Mouse (Mus musculus) thymus, adult 2 months (tissue): ENCODE measurements around the gene Lrrc66. TPM values are rescaled to one million over a fixed set of nuclear protein-coding genes. Genes with fewer than 3 reads are reported as not detected.
"Not testable (repeated sequence)": the region's sequence is repeated elsewhere in the genome, so short reads cannot be mapped to it uniquely, and the experiment has no call there.

Experiments
- DNase-seq: peaks from one replicate; pipeline ENCODE4 v3.0.0; 2021
- H3K27ac ChIP-seq: fragments of 200-500 bp; 2 replicates; pipeline ENCODE4 v1.5.1; 2012; ENCODE audit warnings: low read length, control low read depth; ENCODE audit not compliant: control insufficient read depth, insufficient read depth
- H3K27me3 ChIP-seq: fragments of 200-500 bp; 2 replicates; pipeline ENCODE4 v1.6.1; 2012; ENCODE audit warnings: mild to moderate bottlenecking, low read length, moderate library complexity, mixed read lengths; ENCODE audit not compliant: control insufficient read depth, insufficient read depth
- H3K36me3 ChIP-seq: fragments of 200-500 bp; 2 replicates; pipeline ENCODE4 v1.6.1; 2012; ENCODE audit warnings: mild to moderate bottlenecking, low read length, moderate library complexity; ENCODE audit not compliant: control insufficient read depth, insufficient read depth
- H3K4me1 ChIP-seq: fragments of 200-500 bp; replicated peaks from 2 replicates; pipeline ENCODE4 v1.6.1; 2012; ENCODE audit warnings: low read length; ENCODE audit not compliant: control insufficient read depth, insufficient read depth
- H3K4me3 ChIP-seq: fragments of 200-500 bp; 2 replicates; pipeline ENCODE4 v1.5.1; 2012; ENCODE audit warnings: mild to moderate bottlenecking, low read length, control low read depth, moderate library complexity; ENCODE audit not compliant: control insufficient read depth, insufficient read depth
- CTCF ChIP-seq: fragments of 200-500 bp; IDR thresholded peaks from 2 replicates; pipeline ENCODE4 v1.5.1; 2012; ENCODE audit warnings: mild to moderate bottlenecking, control low read depth, low read length, moderate library complexity, borderline replicate concordance; ENCODE audit not compliant: control insufficient read depth, poor library complexity, insufficient read depth; ENCODE audit errors: extremely low read depth
- POLR2A ChIP-seq: fragments of 200-500 bp; IDR thresholded peaks from 2 replicates; pipeline ENCODE4 v1.6.1; 2012; ENCODE audit warnings: mild to moderate bottlenecking, low read length, control low read depth, moderate library complexity; ENCODE audit not compliant: control insufficient read depth, poor library complexity, insufficient read depth; ENCODE audit errors: extremely low read depth
- WGBS: fragments of 180-500 bp; shearing (Covaris S2); methylation state at CpG from one replicate; pipeline ENCODE4 v1.1.7; 2018; 5-methylcytosine and 5-hydroxymethylcytosine counted together
- polyA plus RNA-seq: library from polyadenylated mRNA; depleted of rRNA; stranded (reverse); fragments of >200 nt; gene quantifications from 2 replicates; pipeline ENCODE4 v1.2.3, GENCODE M21; 2012

Gene Lrrc66
- polyA plus RNA-seq, 1 experiment, result 0.07 TPM

DNA sequence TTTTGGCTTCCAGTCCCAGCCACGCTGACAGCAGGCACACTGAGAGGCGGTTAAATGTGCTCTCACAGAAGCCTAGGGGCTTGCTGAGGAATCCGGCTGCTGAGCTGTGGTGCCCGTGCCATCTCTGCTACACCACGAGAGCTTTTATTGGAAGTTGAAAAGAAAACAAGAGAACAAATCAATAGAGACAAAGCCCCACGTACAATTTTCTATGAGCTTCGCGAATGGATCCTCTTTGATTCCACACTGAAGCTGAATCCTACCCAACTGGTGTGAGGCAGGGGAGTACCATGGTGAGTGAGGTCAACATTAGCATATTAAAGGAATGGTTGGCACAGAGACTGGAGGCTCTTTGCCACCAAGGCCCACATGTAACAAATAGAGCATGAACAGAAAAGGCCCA, 31.0 kb downstream of the Lrrc66 start:
- TF ChIP-seq CTCF, result no peak
- TF ChIP-seq POLR2A, result no peak
- H3K36me3 ChIP-seq, result no peaks in the 10 kb centered on the region
- no peak for DNase-seq
- no peaks in the 10 kb centered on the region for H3K4me1 ChIP-seq
- no peaks in the 10 kb centered on the region for H3K27me3 ChIP-seq
- no peak overlapping the region for H3K27ac ChIP-seq
- 94% methylated on average over 8 of the region's 8 CpGs for WGBS
- H3K4me3 ChIP-seq, result no peak overlapping the region

DNA sequence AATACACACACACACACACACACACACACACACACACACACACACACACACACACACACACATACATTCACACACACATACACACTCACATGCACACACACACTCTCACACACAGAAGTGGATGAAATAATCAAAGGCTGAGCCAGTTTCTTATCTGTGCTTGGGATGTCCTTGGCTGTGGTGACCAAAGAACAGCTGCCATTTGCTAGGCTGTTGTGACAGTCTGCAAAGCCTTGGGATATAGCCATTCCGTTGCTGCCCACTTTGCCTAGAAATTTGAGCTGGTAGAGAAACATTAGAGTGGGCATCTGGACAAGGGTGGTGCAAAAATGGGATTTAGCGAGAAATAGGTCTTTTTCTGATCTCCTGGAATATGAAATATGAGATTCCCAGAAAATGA, 32.3 kb downstream of the Lrrc66 start:
- no peak for DNase-seq
- H3K36me3 ChIP-seq, result no peaks in the 10 kb centered on the region
- TF ChIP-seq POLR2A (no peak), CTCF (no peak)

DNA sequence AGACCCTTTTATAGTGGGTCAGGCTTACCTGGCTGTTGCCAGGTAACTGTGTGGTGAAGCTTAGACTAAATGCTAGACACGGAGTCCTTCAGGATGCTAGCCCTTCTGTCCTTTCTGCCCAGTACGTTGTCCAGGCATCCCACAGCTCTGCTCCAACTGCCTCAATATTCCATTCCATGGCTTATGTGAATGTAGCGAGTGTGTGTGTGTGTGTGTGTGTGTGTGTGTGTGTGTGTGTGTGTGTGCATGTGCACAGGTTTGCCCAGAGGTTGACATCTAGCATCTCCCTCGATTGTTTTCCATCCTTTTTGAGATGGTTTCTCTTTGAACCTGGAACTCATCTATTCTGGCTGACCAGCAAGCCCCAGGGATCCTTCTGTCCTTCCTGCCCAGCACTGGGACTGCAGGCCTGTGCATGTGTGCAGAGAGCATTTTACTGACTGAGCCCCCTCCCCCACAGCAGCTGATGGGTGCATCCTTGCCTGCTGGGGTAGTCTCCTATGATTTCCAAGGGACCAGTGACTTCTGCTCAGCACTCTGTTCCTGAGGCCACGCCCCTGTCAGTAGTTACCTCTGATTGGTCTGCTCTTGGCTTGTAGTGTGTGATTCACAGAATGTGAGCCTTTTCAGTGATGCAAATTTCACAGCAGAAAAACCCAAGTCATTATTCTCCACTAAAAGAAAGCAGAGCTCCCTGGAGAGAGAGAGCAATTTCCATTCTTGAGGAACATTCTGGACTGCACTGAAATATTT, 33.2 kb downstream of the Lrrc66 start:
- H3K27me3 ChIP-seq, result no peaks in the 10 kb centered on the region
- H3K36me3 ChIP-seq, result no peaks in the 10 kb centered on the region
- DNase-seq, result no peak
- H3K4me3 ChIP-seq, result no peak overlapping the region
- no peaks in the 10 kb centered on the region for H3K4me1 ChIP-seq
- H3K27ac ChIP-seq, result no peak overlapping the region
- WGBS, result 84% methylated on average over 5 of the region's 5 CpGs
- TF ChIP-seq POLR2A (no peak), CTCF (no peak)

More for the DNA sequence above, 32.3 kb downstream of the Lrrc66 start:
- Histone ChIP-seq H3K4me1 (no peaks in the 10 kb centered on the region), H3K4me3 (no peak overlapping the region), H3K27ac (no peak overlapping the region), H3K27me3 (no peaks in the 10 kb centered on the region)
- 93% methylated on average over 2 of the region's 2 CpGs for WGBS

DNA sequence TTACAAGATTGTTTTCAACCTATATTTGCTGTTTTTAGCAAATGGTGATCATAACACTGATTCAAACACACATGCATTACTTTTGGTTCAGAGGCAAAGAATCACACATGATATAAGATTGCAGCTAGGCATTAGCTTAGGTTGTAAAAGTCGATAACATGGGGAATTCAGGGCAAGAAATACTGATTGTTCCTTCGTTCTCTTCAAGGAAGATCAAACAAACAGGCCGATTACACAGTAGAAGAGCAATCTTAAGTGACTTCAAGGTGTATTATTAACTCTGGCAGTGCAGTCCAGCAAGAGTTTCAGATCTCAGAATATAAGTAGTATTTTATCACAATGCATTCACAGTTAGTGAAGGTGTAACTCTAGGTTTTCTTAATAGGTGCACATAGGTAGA, 45.2 kb downstream of the Lrrc66 start:
- no peak overlapping the region for H3K27ac ChIP-seq
- no peaks in the 10 kb centered on the region for H3K36me3 ChIP-seq
- TF ChIP-seq POLR2A (no peak), CTCF (no peak)
- no peak overlapping the region for H3K4me3 ChIP-seq
- H3K27me3 ChIP-seq, result no peaks in the 10 kb centered on the region
- no peak for DNase-seq
- H3K4me1 ChIP-seq, result no peaks in the 10 kb centered on the region
- WGBS, result 92% methylated on average over 3 of the region's 3 CpGs

DNA sequence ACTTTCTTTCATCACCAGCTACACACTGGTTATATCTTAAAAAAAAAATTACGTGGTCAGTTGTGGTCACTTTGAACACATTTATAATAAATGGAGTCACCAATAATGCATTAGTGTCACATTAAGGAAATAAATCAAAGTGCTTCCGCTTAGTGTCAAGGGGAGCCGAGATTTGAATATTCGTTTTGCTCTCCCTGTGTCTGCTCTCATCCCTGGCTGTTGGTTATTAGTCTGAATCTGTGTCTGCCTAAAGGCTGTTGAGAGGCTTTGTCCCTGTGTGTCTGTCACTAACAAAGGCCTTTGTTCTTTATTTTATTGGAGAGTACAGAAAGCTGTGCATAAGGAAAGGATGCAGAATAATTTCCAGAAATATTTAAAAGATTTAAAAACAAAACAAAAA, 45.7 kb downstream of the Lrrc66 start:
- no peaks in the 10 kb centered on the region for H3K27me3 ChIP-seq
- no peak overlapping the region for H3K27ac ChIP-seq
- DNase-seq, result no peak
- H3K4me1 ChIP-seq, result no peaks in the 10 kb centered on the region
- no peak for TF ChIP-seq CTCF
- no peak for TF ChIP-seq POLR2A
- WGBS, result 85% methylated on average over 4 of the region's 4 CpGs
- no peaks in the 10 kb centered on the region for H3K36me3 ChIP-seq
- no peak overlapping the region for H3K4me3 ChIP-seq

DNA sequence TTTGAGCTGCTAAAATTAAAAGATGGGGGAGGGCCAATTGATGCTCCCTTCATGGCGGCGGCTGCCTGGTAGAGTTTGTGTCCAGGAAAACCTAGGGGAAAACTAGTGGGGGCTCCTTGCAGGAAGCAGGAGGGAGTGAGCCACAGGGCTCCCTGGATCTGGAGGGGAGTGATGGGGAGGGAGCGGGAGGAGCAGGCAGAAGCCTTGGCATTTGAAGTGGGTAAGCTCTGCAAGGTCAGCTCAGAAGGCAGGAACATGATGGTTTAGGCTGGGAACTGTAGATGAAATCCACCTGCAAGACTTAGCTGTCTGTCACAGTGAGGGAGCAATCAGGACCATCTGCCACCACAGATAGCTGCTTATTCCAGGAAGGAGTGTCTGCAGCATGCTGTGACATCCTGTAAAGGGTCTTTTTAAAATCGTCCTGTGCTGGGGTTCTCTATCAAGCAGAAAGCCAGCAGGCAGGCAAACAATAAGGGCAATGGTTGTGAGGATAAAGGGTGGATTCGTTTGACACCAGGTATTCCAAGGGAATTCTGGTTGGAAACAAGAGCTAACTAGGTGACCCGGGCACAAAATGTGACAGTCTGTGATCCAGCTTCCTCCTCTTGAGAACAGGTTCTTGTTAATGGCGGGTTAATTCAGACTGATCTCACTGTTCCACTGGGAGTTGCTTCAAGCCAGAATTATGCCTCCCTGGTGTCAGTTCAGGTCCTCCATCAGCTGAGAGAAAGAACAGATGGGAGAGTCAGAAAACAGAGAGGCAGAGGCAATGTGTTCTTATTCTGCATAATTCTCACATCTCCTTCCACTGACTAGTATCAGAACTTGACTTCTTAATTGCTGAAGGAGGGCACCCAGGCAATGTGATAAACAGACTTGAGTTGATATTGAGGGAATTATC, 46.9 kb downstream of the Lrrc66 start:
- no peak overlapping the region for H3K27ac ChIP-seq
- H3K4me3 ChIP-seq, result no peak overlapping the region
- H3K4me1 ChIP-seq, result no peaks in the 10 kb centered on the region
- H3K36me3 ChIP-seq, result no peaks in the 10 kb centered on the region
- no peak for DNase-seq
- 61% methylated on average over 7 of the region's 7 CpGs for WGBS
- TF ChIP-seq POLR2A, result no peak
- TF ChIP-seq CTCF, result no peak
- no peaks in the 10 kb centered on the region for H3K27me3 ChIP-seq

DNA sequence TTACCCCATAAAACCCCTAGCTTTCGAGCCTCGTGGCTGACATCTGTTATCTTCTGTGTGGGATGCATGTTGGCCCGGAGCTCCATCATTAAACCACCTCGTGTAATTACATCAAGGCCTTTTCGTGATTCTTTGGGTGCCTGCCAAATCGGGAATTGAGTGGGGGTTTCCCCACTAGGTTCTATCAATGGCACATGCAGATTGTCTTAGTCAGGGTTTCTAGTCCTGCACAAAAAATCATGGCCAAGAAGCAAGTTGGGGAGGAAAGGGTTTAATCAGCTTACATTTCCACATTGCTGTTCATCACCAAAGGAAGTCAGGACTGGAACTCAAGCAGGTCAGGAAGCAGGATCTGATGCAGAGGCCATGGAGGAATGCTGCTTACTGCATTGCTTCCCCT, 48.3 kb downstream of the Lrrc66 start:
- not testable (repeated sequence) for H3K27ac ChIP-seq, H3K36me3 ChIP-seq, H3K4me3 ChIP-seq, H3K27me3 ChIP-seq, DNase-seq, H3K4me1 ChIP-seq
- WGBS, result 91% methylated on average over 6 of the region's 6 CpGs
